Mouse (Mus musculus): ENCODE measurements around the gene Med20.

DNA sequence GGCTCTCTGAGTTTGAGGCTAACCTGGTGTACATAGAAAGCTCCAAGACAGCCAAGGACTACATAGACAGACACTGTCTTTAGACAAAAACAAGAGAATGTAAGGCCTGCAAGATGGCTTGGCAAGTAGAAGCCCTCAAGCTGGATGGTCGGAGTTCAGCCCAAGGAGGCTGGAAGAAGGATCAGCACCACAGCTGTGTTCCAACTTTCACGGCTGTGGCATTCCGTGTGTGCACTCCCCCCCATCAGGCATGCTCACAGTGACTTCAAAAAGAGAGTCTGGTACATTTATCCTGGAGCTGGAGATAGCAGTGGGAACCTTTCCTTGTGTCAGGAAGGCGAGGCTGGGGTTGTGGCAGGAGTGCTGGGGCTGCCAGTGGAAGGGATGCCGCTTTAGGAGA lies 14.6 kb downstream of the Med20 start:
- TF ChIP-seq CTCF (IDR thresholded peaks at IDR 0.05; ENCODE audit: extremely low read depth, insufficient read depth, insufficient read length, insufficient replicate concordance) (no peak), POLR2A (IDR thresholded peaks at IDR 0.05; ENCODE audit: low read depth, low read length) (no peak)

Measured in spleen, adult 2 months (tissue).